Mouse (Mus musculus) heart, embryonic 13.5 days (tissue): Measurements from ENCODE around the gene Cav3. TPM values are rescaled to one million over a fixed set of nuclear protein-coding genes. Genes with fewer than 3 reads are reported as not detected.

Experiments used
- ATAC-seq: fragments of 200-750 bp; cut with Nextera tagmentation; 2 replicates; pipeline ENCODE4 v1.8.0; 2017; ENCODE audit warnings: moderate TSS enrichment; ENCODE audit not compliant: insufficient number of reproducible peaks, low FRiP score, low TSS enrichment; ENCODE audit errors: extremely low read depth
- H3K27ac ChIP-seq: fragments of 300-500 bp; sonication (generic); replicated peaks from 2 replicates; pipeline ENCODE4 v1.5.1; 2015; ENCODE audit warnings: moderate library complexity, mild to moderate bottlenecking, inconsistent platforms
- H3K27me3 ChIP-seq: fragments of 300-500 bp; sonication (generic); replicated peaks from 2 replicates; pipeline ENCODE4 v1.6.1; 2015; ENCODE audit warnings: mild to moderate bottlenecking, inconsistent platforms
- H3K36me3 ChIP-seq: fragments of 300-500 bp; sonication (generic); 2 replicates; pipeline ENCODE4 v1.6.1; 2015; ENCODE audit warnings: mild to moderate bottlenecking, inconsistent platforms
- H3K4me1 ChIP-seq: fragments of 300-500 bp; sonication (generic); 2 replicates; pipeline ENCODE4 v1.6.1; 2015; ENCODE audit warnings: inconsistent platforms
- H3K4me2 ChIP-seq: fragments of 300-500 bp; sonication (generic); 2 replicates; pipeline ENCODE4 v1.6.1; 2015; ENCODE audit warnings: inconsistent platforms, mild to moderate bottlenecking, moderate library complexity
- H3K4me3 ChIP-seq: fragments of 300-500 bp; sonication (generic); 2 replicates; pipeline ENCODE4 v1.5.1; 2015; ENCODE audit warnings: moderate library complexity, mild to moderate bottlenecking, inconsistent platforms
- H3K9ac ChIP-seq: fragments of 300-500 bp; sonication (generic); 2 replicates; pipeline ENCODE4 v1.6.1; 2015; ENCODE audit warnings: inconsistent platforms, mild to moderate bottlenecking, moderate library complexity
- H3K9me3 ChIP-seq: fragments of 300-500 bp; sonication (generic); 2 replicates; pipeline ENCODE4 v1.6.1; 2016; ENCODE audit warnings: inconsistent platforms
- WGBS: fragments of 180-500 bp; shearing (Covaris S2); methylation state at CpG from one replicate; pipeline ENCODE4 v1.1.7; 2015; ENCODE audit warnings: mixed read lengths; 5-methylcytosine and 5-hydroxymethylcytosine counted together
- polyA plus RNA-seq: library from polyadenylated mRNA; unstranded; fragments of >200 nt; fragmentation: Nextera tagmentation; extraction: Ambion mirVana; gene quantifications from 2 replicates; pipeline ENCODE4 v1.2.1, GENCODE M21; 2015

Cav3 gene
- polyA plus RNA-seq, 1 experiment from 2014 or later: 75.5 TPM

- Histone ChIP-seq H3K36me3 (no peaks in the 10 kb centered on the region), H3K27me3 (peaks cover 46% of the 10 kb centered on the region), H3K4me3 (no peak overlapping the region), H3K4me2 (no peak overlapping the region), H3K4me1 (peaks cover 11% of the 10 kb centered on the region; the same call in 1 of the 2 replicates), H3K9me3 (no peaks in the 10 kb centered on the region), H3K27ac (no peak overlapping the region), H3K9ac (no peak overlapping the region)
- no peak for ATAC-seq
- 60% methylated on average over 4 of the region's 4 CpGs for WGBS
Measured at GRCm38 (mm10) chr6:112495219-112495618, 35.9 kb downstream of the Cav3 start.

DNA sequence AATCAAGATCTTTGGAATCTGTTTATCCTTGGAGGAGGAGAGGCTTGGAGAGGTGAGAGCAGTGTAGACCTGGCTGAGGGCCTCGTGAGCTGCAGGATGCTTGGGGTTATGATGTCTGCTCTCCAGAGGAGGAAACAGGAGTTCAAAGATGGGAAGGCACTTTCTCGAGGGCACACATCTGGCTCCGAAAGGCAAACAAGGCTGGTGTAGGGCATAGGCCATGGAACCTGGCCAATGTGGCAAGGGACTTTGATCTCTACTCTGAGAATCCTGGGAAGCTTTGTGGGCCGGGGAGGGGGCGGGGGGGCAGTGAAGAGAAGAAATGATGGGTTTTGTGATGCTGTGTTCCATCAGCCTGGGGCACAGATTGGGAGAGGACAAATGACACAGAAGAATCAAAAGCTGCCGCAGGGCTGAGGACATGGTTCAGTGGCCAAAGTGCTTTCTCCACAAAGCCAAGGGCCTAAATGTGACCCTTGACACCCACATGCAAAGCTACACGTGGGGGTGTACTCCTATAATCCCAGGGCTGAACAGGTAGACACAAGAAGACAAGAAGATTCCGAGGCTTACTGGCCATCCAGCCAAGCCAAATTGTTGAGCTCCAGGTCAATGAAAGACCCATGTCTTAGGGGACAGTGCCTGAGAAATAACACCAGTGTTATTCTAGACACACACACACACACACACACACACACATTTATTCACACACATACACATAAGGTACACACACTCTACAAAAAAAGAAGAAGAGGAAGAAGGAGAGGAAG, 37.2 kb downstream of the Cav3 start:
- Histone ChIP-seq H3K4me2 (no peak overlapping the region), H3K9ac (no peak overlapping the region), H3K27me3 (peaks cover 42% of the 10 kb centered on the region), H3K9me3 (no peaks in the 10 kb centered on the region), H3K36me3 (no peaks in the 10 kb centered on the region), H3K4me3 (no peak overlapping the region), H3K4me1 (peaks cover 6% of the 10 kb centered on the region; the same call in 1 of the 2 replicates), H3K27ac (no peak overlapping the region)
- ATAC-seq: no peak
- 76% methylated on average over 8 of the region's 8 CpGs for WGBS

DNA sequence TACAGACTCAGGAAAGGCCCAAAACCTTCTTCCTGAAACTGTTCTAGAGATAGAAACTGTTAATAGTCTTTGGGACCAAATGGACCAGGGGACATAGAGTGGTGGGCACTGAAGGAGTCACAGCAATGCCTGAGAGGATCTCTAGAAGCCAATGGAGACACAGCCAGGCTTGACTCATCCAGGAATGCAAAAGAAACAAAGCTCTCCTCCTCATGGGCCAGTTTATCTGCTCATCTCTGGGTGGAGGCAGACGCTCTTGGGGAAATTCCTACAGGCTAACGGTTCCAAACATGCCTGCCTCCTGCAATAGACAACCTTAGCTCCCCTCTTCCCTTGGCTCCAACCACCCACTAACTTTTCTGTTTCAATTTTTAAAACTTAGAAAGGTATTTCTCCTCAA, 38.2 kb downstream of the Cav3 start:
- H3K9ac ChIP-seq: no peak overlapping the region
- H3K9me3 ChIP-seq: no peaks in the 10 kb centered on the region
- ATAC-seq: no peak
- H3K27me3 ChIP-seq: peaks cover 42% of the 10 kb centered on the region
- H3K27ac ChIP-seq: no peak overlapping the region
- H3K4me2 ChIP-seq: no peak overlapping the region
- no peaks in the 10 kb centered on the region for H3K36me3 ChIP-seq
- WGBS: 24% methylated on average over 2 of the region's 2 CpGs
- H3K4me3 ChIP-seq: no peak overlapping the region
- H3K4me1 ChIP-seq: peaks cover 6% of the 10 kb centered on the region; the same call in 1 of the 2 replicates

GRCm38 (mm10) chr6:112498716-112499115, 39.4 kb downstream of the Cav3 start:
- WGBS: 85% methylated on average over 3 of the region's 3 CpGs
- Histone ChIP-seq H3K36me3 (no peaks in the 10 kb centered on the region), H3K27me3 (peaks cover 44% of the 10 kb centered on the region), H3K4me1 (peaks cover 6% of the 10 kb centered on the region; the same call in 1 of the 2 replicates), H3K4me3 (no peak overlapping the region), H3K4me2 (no peak overlapping the region), H3K9me3 (no peaks in the 10 kb centered on the region), H3K9ac (no peak overlapping the region), H3K27ac (no peak overlapping the region)
- no peak for ATAC-seq

GRCm38 (mm10) chr6:112499456-112499855, 40.2 kb downstream of the Cav3 start:
- no peak overlapping the region for H3K9ac ChIP-seq
- peaks cover 45% of the 10 kb centered on the region for H3K27me3 ChIP-seq
- no peak overlapping the region for H3K4me2 ChIP-seq
- peaks cover 6% of the 10 kb centered on the region; the same call in 1 of the 2 replicates for H3K4me1 ChIP-seq
- H3K4me3 ChIP-seq: no peak overlapping the region
- no peak for ATAC-seq
- H3K27ac ChIP-seq: no peak overlapping the region
- no peaks in the 10 kb centered on the region for H3K9me3 ChIP-seq
- no peaks in the 10 kb centered on the region for H3K36me3 ChIP-seq
- 82% methylated on average over 2 of the region's 2 CpGs for WGBS

GRCm38 (mm10) chr6:112501156-112501555, 41.9 kb downstream of the Cav3 start:
- H3K36me3 ChIP-seq: no peaks in the 10 kb centered on the region
- no peak; the same call in 1 of the 2 replicates for ATAC-seq
- no peak overlapping the region for H3K27ac ChIP-seq
- no peaks in the 10 kb centered on the region for H3K9me3 ChIP-seq
- no peak overlapping the region for H3K4me3 ChIP-seq
- no peak overlapping the region for H3K9ac ChIP-seq
- H3K27me3 ChIP-seq: peaks cover 54% of the 10 kb centered on the region
- H3K4me1 ChIP-seq: no peaks in the 10 kb centered on the region
- H3K4me2 ChIP-seq: no peak overlapping the region
- 37% methylated on average over 2 of the region's 2 CpGs for WGBS

DNA sequence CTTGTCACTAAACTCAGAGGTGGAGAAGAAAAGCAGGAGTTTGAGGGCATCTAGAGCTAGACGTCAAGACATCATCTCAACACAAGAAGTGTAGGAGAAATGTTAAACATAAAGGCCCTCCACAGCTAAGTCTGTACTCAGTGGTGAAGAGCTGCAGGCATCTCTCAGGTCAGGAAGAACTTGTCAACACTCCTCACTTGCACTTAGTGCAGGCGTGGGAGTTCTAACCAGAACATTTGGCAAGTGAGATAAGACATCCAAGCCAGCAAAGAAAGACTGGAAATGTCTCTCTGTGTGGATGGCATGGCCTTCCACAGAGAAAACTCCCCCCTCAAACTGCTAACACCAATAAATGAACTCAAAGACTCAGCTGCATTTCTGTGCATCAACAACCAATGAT, 48.3 kb downstream of the Cav3 start:
- WGBS: 3% methylated on average over 2 of the region's 2 CpGs
- no peak for ATAC-seq
- H3K27ac ChIP-seq: no peak overlapping the region

GRCm38 (mm10) chr6:112509590-112510131, 50.4 kb downstream of the Cav3 start:
- no peak for ATAC-seq
- Histone ChIP-seq H3K4me1 (peaks cover 17% of the 10 kb centered on the region), H3K36me3 (no peaks in the 10 kb centered on the region), H3K9me3 (peaks cover 5% of the 10 kb centered on the region; the same call in 1 of the 2 replicates), H3K27ac (no peak overlapping the region), H3K4me2 (no peak overlapping the region), H3K9ac (no peak overlapping the region), H3K4me3 (no peak overlapping the region), H3K27me3 (peaks cover 53% of the 10 kb centered on the region)
- WGBS: 56% methylated on average over 2 of the region's 2 CpGs

More for the DNA sequence above, 48.3 kb downstream of the Cav3 start:
- H3K9ac ChIP-seq: no peak overlapping the region
- H3K27me3 ChIP-seq: peaks cover 47% of the 10 kb centered on the region
- H3K4me2 ChIP-seq: no peak overlapping the region
- H3K4me3 ChIP-seq: no peak overlapping the region
- peaks cover 17% of the 10 kb centered on the region for H3K4me1 ChIP-seq
- no peaks in the 10 kb centered on the region for H3K36me3 ChIP-seq
- H3K9me3 ChIP-seq: peaks cover 5% of the 10 kb centered on the region; the same call in 1 of the 2 replicates

DNA sequence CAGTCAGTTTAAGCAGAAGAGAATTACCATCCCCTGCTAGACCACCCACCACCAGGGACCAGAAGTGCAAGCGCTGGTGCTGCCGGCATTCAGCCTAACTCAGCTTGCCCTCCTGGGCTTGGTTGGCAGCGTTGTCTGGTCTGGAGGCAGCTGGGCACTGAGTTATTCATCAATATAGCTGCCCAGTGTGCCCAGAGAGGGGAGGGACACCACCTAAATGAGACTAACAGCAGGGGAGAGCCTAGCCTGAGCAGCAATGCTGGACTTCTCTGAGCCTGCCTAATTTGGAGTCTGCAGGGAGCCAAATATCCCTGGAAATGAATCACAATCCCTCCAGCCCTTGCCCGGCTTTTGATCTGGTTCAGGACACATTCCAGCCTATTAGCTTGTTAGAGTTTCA, 51.0 kb downstream of the Cav3 start:
- ATAC-seq: no peak
- H3K9ac ChIP-seq: no peak overlapping the region
- peaks cover 57% of the 10 kb centered on the region for H3K27me3 ChIP-seq
- no peak overlapping the region for H3K4me2 ChIP-seq
- peaks cover 17% of the 10 kb centered on the region for H3K4me1 ChIP-seq
- no peak overlapping the region for H3K4me3 ChIP-seq
- H3K27ac ChIP-seq: no peak overlapping the region
- 54% methylated on average over 4 of the region's 4 CpGs for WGBS
- H3K36me3 ChIP-seq: no peaks in the 10 kb centered on the region
- peaks cover 5% of the 10 kb centered on the region; the same call in 1 of the 2 replicates for H3K9me3 ChIP-seq

GRCm38 (mm10) chr6:112514591-112514990, 55.3 kb downstream of the Cav3 start:
- no peaks in the 10 kb centered on the region for H3K36me3 ChIP-seq
- WGBS: 80% methylated on average over 6 of the region's 6 CpGs
- no peak overlapping the region for H3K4me2 ChIP-seq
- H3K4me3 ChIP-seq: no peak overlapping the region
- H3K9ac ChIP-seq: no peak overlapping the region
- ATAC-seq: no peak
- no peak overlapping the region for H3K27ac ChIP-seq
- peaks cover 4% of the 10 kb centered on the region for H3K4me1 ChIP-seq
- H3K9me3 ChIP-seq: no peaks in the 10 kb centered on the region
- peaks cover 67% of the 10 kb centered on the region for H3K27me3 ChIP-seq

DNA sequence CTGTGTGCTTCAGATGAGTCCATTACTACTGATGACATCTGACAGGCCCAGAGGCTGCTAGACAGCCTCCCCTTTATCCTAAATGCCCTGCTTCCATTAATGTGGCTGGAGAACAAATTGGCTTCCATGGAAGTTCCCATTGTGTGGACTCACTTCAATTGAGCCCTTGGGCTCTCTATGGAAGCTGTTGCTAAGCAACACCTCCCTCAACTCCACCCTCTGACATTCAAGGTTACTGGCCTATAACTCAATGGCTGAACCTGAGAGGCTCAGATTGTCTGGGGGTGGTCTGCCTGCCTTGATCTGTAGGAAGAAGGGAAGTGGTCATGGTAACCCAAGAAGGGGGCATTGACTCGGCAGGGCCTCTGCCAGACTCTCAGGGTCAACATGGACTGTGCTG, 57.2 kb downstream of the Cav3 start:
- Histone ChIP-seq H3K4me3 (no peak overlapping the region), H3K27ac (no peak overlapping the region), H3K36me3 (no peaks in the 10 kb centered on the region), H3K4me2 (no peak overlapping the region), H3K4me1 (no peaks in the 10 kb centered on the region), H3K27me3 (peaks cover 60% of the 10 kb centered on the region), H3K9ac (no peak overlapping the region), H3K9me3 (no peaks in the 10 kb centered on the region)
- 52% methylated on average over 1 of the region's 1 CpGs for WGBS
- no peak for ATAC-seq

- H3K4me3 ChIP-seq: no peak overlapping the region
- no peaks in the 10 kb centered on the region for H3K9me3 ChIP-seq
- no peaks in the 10 kb centered on the region for H3K36me3 ChIP-seq
- WGBS: 64% methylated on average over 3 of the region's 3 CpGs
- no peak overlapping the region for H3K27ac ChIP-seq
- H3K4me1 ChIP-seq: no peaks in the 10 kb centered on the region
- no peak overlapping the region for H3K9ac ChIP-seq
- no peak overlapping the region for H3K4me2 ChIP-seq
- H3K27me3 ChIP-seq: peaks cover 60% of the 10 kb centered on the region
- no peak for ATAC-seq
Measured at GRCm38 (mm10) chr6:112517572-112517971, 58.3 kb downstream of the Cav3 start.
